Mouse (Mus musculus) thymus, adult 2 months (tissue): ENCODE measurements at regions not wholly inside any gene's neighbourhood (a gene's known extent, or its start where the extent isn't known, plus 50 kb on each side); places are given as distances from the start of the nearest gene placed in this dataset.

Experiments used
- DNase-seq: peaks from one replicate; pipeline ENCODE4 v3.0.0; 2021
- H3K27ac ChIP-seq: fragments of 200-500 bp; 2 replicates; pipeline ENCODE4 v1.5.1; 2012; ENCODE audit warnings: low read length, control low read depth; ENCODE audit not compliant: control insufficient read depth, insufficient read depth
- H3K27me3 ChIP-seq: fragments of 200-500 bp; 2 replicates; pipeline ENCODE4 v1.6.1; 2012; ENCODE audit warnings: mild to moderate bottlenecking, low read length, moderate library complexity, mixed read lengths; ENCODE audit not compliant: control insufficient read depth, insufficient read depth
- H3K36me3 ChIP-seq: fragments of 200-500 bp; 2 replicates; pipeline ENCODE4 v1.6.1; 2012; ENCODE audit warnings: mild to moderate bottlenecking, low read length, moderate library complexity; ENCODE audit not compliant: control insufficient read depth, insufficient read depth
- H3K4me1 ChIP-seq: fragments of 200-500 bp; replicated peaks from 2 replicates; pipeline ENCODE4 v1.6.1; 2012; ENCODE audit warnings: low read length; ENCODE audit not compliant: control insufficient read depth, insufficient read depth
- H3K4me3 ChIP-seq: fragments of 200-500 bp; 2 replicates; pipeline ENCODE4 v1.5.1; 2012; ENCODE audit warnings: mild to moderate bottlenecking, low read length, control low read depth, moderate library complexity; ENCODE audit not compliant: control insufficient read depth, insufficient read depth
- CTCF ChIP-seq: fragments of 200-500 bp; IDR thresholded peaks from 2 replicates; pipeline ENCODE4 v1.5.1; 2012; ENCODE audit warnings: mild to moderate bottlenecking, control low read depth, low read length, moderate library complexity, borderline replicate concordance; ENCODE audit not compliant: control insufficient read depth, poor library complexity, insufficient read depth; ENCODE audit errors: extremely low read depth
- POLR2A ChIP-seq: fragments of 200-500 bp; IDR thresholded peaks from 2 replicates; pipeline ENCODE4 v1.6.1; 2012; ENCODE audit warnings: mild to moderate bottlenecking, low read length, control low read depth, moderate library complexity; ENCODE audit not compliant: control insufficient read depth, poor library complexity, insufficient read depth; ENCODE audit errors: extremely low read depth
- WGBS: fragments of 180-500 bp; shearing (Covaris S2); methylation state at CpG from one replicate; pipeline ENCODE4 v1.1.7; 2018; 5-methylcytosine and 5-hydroxymethylcytosine counted together

DNA sequence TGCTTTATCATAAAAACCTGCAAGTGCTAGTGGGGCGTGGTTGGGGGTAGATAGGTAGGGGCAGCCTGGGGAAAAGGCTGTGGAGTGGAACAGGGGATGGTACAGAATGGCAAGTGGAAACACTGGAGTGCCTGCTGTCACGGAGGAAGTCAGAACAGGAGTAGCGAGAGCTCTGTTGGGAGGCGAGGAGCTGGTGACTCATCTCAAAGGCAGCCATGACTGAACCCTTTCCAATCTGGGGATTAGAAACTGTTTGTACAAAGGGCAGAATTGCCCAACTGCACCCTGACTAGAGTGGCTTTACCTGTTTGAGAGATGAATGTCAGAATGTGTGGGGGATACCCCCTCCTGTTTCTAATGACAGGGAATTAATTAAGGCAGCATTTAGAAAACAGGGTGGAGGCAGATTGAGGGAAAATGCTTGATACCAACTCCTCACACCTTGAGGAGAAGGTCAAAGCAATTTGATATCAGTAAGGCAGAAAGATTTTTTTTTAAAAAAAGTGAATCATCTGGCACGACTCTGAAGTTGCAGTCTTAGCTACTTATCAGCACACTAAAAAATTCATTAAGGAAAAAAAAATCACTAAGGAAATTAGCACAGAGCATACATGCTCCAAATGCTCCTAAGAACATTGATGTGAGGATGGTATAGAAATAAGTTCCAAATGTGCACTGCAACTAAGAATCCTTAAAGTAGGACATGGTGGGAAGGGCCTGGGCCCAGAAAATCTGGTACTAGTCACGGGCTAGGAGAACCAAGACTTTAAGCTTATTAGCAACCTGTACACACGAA is 54.7 kb upstream of the Usp25 start:
- no peak for DNase-seq
- TF ChIP-seq POLR2A (no peak), CTCF (no peak)
- H3K27ac ChIP-seq, result no peak overlapping the region
- H3K27me3 ChIP-seq, result no peaks in the 10 kb centered on the region
- no peaks in the 10 kb centered on the region for H3K36me3 ChIP-seq
- no peaks in the 10 kb centered on the region for H3K4me1 ChIP-seq
- WGBS, result 91% methylated on average over 7 of the region's 7 CpGs
- no peak overlapping the region for H3K4me3 ChIP-seq

DNA sequence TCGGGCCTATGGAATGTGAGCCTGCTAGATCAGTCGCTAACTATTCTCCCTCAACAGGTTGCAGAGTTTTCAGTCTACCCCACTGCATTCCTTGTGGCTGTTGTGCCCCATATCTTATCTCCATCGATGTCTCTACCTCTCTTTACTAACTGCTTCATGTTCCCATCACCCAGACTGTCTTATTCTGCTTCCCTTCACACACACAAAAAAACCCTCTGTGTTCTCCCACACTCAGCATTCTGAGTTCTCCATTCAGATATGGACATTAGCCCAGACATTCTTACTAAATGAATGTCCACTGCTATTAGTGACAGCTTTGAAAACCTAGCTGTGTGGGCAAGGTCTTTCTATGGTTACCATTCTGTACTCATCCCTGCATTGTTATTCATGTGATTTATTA is 56.0 kb upstream of the Usp25 start:
- H3K27ac ChIP-seq, result no peak overlapping the region
- no peaks in the 10 kb centered on the region for H3K36me3 ChIP-seq
- no peaks in the 10 kb centered on the region for H3K27me3 ChIP-seq
- H3K4me1 ChIP-seq, result no peaks in the 10 kb centered on the region
- 90% methylated on average over 3 of the region's 3 CpGs for WGBS
- DNase-seq, result no peak
- TF ChIP-seq POLR2A, result no peak
- TF ChIP-seq CTCF, result no peak
- H3K4me3 ChIP-seq, result no peak overlapping the region

DNA sequence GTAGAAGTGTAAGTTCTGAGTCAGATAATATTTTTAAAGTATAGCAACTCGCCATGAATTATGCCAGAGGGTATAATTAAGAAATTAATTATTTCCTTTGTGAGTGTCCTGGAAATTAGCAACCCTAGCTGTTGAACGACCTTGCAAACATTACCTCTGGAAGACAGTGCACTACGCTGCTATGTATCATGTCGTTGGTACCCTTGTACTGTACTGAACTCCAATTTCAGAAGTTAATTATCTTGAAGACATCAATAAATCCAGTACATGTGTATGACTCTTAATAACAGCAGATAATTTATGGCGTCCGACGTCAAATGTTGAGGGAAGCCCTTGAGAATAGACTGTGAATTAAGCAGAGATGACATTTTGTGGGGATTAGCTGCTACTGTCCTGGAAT is 56.4 kb upstream of the Usp25 start:
- H3K4me3 ChIP-seq, result no peak overlapping the region
- H3K27me3 ChIP-seq, result no peaks in the 10 kb centered on the region
- 94% methylated on average over 7 of the region's 7 CpGs for WGBS
- no peaks in the 10 kb centered on the region for H3K36me3 ChIP-seq
- TF ChIP-seq CTCF, result no peak
- no peak for TF ChIP-seq POLR2A
- no peaks in the 10 kb centered on the region for H3K4me1 ChIP-seq
- H3K27ac ChIP-seq, result no peak overlapping the region
- no peak for DNase-seq

DNA sequence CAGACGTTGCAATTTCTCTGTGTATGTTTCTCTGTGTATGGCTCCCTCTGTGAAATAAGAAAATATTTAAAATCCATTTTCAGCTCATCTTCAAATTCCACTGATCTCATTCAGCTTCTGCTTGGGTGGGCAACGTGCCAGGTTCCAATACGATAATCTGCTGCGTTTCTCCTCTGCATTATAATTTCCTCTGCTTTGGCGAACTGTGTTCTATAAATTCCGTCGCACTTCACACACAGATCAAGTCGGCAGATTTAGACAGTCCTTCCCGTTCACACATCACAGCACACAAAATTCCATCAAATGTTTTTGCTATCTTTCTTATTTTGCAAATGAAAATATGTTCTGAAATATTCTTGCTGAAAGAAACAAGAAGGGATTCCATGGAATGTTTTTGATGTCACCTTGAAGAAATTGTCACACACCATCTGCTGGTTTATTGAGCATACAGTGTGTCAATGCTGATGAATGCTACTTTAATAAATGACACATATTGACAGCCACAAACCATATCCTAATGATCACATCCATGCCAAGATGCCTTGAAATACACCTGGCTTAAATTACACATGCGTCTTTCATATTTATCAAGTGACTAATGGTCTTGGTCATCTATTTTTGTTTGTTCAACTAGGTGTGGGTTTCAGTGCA is 62.5 kb upstream of the Usp25 start:
- H3K27ac ChIP-seq, result no peak overlapping the region
- no peaks in the 10 kb centered on the region for H3K27me3 ChIP-seq
- no peaks in the 10 kb centered on the region for H3K4me1 ChIP-seq
- no peaks in the 10 kb centered on the region for H3K36me3 ChIP-seq
- TF ChIP-seq CTCF, result no peak
- TF ChIP-seq POLR2A, result no peak
- H3K4me3 ChIP-seq, result no peak overlapping the region
- no peak for DNase-seq
- WGBS, result 92% methylated on average over 10 of the region's 10 CpGs

DNA sequence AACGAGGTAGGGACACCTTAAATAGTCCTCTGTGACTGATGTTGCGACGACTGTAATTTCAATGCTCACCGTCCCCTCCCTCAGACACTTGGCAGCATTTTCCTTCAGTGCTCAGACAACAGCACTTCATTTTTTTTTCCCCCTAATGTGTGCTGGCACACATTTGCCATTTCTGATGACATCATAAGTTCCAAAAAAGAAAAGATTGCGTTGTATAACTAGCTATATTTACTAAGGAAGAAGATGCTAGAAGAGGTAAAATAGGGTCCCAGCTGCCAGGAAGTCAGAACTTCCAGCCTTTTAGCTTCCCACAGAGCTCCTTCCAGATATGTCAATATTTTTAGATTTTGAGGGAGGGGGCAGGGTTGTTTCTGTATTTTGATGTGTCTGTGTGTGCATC is 66.5 kb upstream of the Usp25 start:
- no peak for DNase-seq
- Histone ChIP-seq H3K4me3 (no peak overlapping the region), H3K27ac (no peak overlapping the region), H3K4me1 (no peaks in the 10 kb centered on the region), H3K27me3 (no peaks in the 10 kb centered on the region), H3K36me3 (no peaks in the 10 kb centered on the region)
- 87% methylated on average over 5 of the region's 5 CpGs for WGBS
- TF ChIP-seq POLR2A (no peak), CTCF (no peak)

DNA sequence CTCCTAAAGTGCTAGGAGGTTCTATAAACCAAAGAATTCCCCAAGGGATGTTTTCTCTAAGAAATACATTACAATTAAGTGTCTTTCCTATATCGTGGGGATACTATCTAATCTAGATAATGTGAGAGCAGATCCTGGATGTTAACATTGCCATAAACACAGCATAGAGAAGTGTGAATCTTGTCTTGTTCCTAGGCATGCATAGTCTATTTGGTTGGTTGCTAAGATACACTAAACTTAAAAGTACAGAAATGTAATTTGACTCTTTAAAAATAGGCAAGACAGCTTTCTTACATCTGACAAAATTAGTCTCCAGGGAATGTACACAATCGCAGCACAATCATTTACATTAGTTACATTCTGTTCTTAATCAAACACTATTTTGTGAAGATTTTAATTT is 75.4 kb upstream of the Usp25 start:
- WGBS, result 87% methylated on average over 2 of the region's 2 CpGs
- Histone ChIP-seq H3K27me3 (no peaks in the 10 kb centered on the region), H3K4me3 (no peak overlapping the region), H3K4me1 (no peaks in the 10 kb centered on the region), H3K27ac (no peak overlapping the region), H3K36me3 (no peaks in the 10 kb centered on the region)
- DNase-seq, result no peak
- TF ChIP-seq POLR2A, result no peak
- TF ChIP-seq CTCF, result no peak
